Mouse (Mus musculus): ENCODE measurements around the gene Tpx2. TPM values are rescaled to one million over a fixed set of nuclear protein-coding genes. Genes with fewer than 3 reads are reported as not detected.

Gene Tpx2
- polyA plus RNA-seq (2017; shearing (Covaris generic)), result 1 to 10 TPM; 2.2 to 3.7 TPM

DNA sequence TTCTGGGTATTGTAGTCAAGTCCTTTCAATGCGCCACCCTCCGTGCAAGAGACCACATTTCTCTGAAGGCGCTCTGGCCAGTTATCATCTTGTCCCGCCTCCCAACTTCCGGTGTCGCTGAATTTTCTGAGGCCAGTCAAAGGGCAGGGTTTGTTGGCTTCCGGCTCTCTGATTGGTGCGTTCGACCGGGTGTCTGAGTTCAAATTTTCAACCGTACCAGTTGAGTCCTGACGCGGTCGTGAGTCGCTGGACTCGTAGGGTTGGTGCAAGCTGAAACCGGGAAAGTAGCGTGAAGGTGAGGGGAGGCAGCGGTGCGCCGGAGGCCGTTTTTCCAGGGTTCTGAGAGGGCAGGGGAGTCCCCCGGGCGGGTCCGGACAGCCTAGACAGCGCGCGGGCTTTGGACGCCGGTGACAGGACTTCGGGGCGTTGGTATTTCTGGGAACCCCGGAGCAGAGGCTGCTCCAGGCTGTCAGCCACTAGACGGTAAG lies at the start of gene Tpx2:
TSS of gene Tpx2 (plus strand) at position 150 of the 488 bp plus-strand sequence.

DNA sequence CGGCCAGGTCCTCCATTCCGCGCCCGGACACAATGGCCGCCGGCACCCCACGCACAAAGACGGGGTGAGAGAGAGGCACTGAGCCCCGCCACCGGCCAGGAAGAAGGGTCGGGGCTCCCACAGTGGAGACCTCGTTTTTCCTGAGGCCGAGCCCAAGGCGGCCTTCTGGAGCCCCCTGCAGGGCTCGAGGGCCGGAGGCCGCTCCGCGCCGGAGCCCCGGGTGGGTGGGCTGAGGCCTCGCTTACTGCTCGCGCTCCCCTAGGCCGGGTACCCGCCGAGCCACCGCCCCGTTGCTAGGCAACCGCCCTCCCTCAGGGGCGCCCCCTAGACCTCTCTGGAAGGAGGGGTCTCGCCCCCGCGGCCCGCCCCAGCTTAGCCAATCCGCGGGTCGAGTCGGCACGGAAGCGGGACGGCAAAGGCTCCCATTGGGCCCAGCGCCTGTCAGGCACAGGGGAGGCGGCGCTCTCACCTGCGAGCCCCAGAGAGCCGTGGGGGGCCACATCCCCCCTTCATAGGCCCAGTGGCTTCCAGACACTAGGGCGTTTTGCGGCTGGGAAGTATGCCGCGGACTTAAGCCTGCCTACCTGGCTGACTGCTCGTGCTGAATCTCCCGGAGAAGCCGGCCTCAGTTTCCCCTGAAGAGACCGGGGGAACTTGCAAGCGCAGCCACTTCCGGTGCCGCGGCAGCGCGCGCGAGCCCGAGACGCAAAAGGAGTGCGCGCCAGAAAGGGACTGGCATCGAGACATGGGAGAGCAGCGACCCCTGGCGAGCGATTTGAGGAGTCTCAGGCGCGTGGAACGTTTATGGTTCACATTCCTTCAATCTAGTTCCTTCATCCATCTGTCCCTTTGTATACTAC lies 16.5 kb upstream of the Tpx2 start, which contains the start of gene Bcl2l1:
TSS of gene Bcl2l1 (minus strand) at position 710 of the 860 bp plus-strand sequence.

DNA sequence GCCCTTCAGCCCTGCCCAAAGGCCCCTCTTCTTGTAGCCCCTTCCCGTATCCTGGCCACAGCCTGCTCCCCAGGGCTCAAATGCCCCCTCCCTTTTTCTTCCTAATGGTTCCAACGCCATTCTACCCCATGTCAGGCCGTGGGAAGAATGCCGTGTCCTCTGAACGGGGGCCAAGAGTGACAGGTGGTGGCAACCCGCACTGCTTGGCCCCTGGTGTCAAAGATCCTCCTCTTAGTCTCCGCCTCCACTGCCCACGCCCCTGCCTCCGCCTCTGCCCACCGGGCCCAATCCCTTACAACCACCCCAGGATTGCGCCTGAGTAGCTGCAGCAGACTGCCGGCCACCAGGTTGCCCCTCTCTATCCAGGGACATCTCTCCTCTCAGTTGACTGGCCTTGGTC lies 63.3 kb downstream of the Tpx2 start, which contains the start of gene Mylk2:
TSS of gene Mylk2 (plus strand) at position 322 of the 400 bp plus-strand sequence.

DNA sequence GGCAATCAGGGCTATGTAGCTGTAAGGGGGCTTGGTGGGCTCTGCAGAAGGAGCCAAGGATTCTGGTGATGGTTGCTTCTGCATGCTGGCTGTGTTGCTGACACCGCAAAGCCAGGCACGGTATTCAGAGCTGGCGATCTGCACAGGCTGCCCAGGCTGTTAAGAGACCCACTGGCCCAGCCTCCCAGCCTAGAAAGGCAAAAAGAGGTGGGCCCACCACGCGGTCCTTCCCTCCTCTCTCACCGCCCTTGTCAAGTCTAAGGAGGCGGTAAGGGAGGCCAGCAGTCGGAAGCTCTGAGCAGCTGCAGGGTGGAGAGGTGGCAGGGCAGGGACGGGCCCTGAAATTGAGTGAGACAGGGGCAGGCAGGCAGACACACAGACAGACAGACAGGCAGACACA lies 85.3 kb downstream of the Tpx2 start, which contains the start of gene Foxs1:
TSS of gene Foxs1 (minus strand) at position 161 of the 400 bp plus-strand sequence.

Other genes starting within 250 kb of the Tpx2 start
- gene Defb45, start 248.6 kb upstream of the Tpx2 start, polyA plus RNA-seq (2017; shearing (Covaris generic)), result not detected
- gene Defb36, start 243.6 kb upstream of the Tpx2 start, polyA plus RNA-seq (2017; shearing (Covaris generic)), result under 1 TPM in 1 of 2 experiments, not detected in 1; 0.86 TPM
- gene Defb25, start 224.9 kb upstream of the Tpx2 start, polyA plus RNA-seq (2017; shearing (Covaris generic)), result not detected
- not detected for gene Rem1, start 221.0 kb upstream of the Tpx2 start, polyA plus RNA-seq (2017; shearing (Covaris generic))
- 100 to 1,000 TPM; 196 to 218 TPM for gene H13, start 178.5 kb upstream of the Tpx2 start, polyA plus RNA-seq (2017; shearing (Covaris generic))
- 10 to 100 TPM in 1 of 2 experiments, 1 to 10 TPM in 1; 4.9 to 10.2 TPM for gene Mcts2, start 160.9 kb upstream of the Tpx2 start, polyA plus RNA-seq (2017; shearing (Covaris generic))
- under 1 TPM; 0.40 to 0.46 TPM for gene Id1, start 111.7 kb upstream of the Tpx2 start, polyA plus RNA-seq (2017; shearing (Covaris generic))
- 1 to 10 TPM in 1 of 2 experiments, under 1 TPM in 1; 0.36 to 1.8 TPM for gene Cox4i2, start 93.8 kb upstream of the Tpx2 start, polyA plus RNA-seq (2017; shearing (Covaris generic))
- 10 to 100 TPM; 39.2 to 67.9 TPM for gene Bcl2l1, start 16.2 kb upstream of the Tpx2 start, polyA plus RNA-seq (2017; shearing (Covaris generic))
- under 1 TPM in 1 of 2 experiments, not detected in 1; 0.24 TPM for gene Mylk2, start 63.4 kb downstream of the Tpx2 start, polyA plus RNA-seq (2017; shearing (Covaris generic))
- gene Foxs1, start 85.2 kb downstream of the Tpx2 start, polyA plus RNA-seq (2017; shearing (Covaris generic)), result under 1 TPM; 0.52 to 0.65 TPM
- gene Dusp15, start 103.7 kb downstream of the Tpx2 start, polyA plus RNA-seq (2017; shearing (Covaris generic)), result under 1 TPM in 1 of 2 experiments, not detected in 1; 0.60 TPM
- gene Ttll9, start 114.5 kb downstream of the Tpx2 start, polyA plus RNA-seq (2017; shearing (Covaris generic)), result 1 to 10 TPM in 1 of 2 experiments, under 1 TPM in 1; 0.71 to 1.8 TPM
- gene Pdrg1, start 167.5 kb downstream of the Tpx2 start, polyA plus RNA-seq (2017; shearing (Covaris generic)), result 100 to 1,000 TPM; 159 to 166 TPM
- gene Xkr7, start 183.9 kb downstream of the Tpx2 start, polyA plus RNA-seq (2017; shearing (Covaris generic)), result under 1 TPM in 1 of 2 experiments, not detected in 1; 0.21 TPM
- not detected for gene Ccm2l, start 218.0 kb downstream of the Tpx2 start, polyA plus RNA-seq (2017; shearing (Covaris generic))

All from inflammation-experienced regulatory T-cells (primary cell).